Mouse (Mus musculus): ENCODE results near the gene Aldoart2.

- TF ChIP-seq CTCF (IDR thresholded peaks at IDR 0.05; ENCODE audit: extremely low read depth, insufficient read depth, insufficient read length, insufficient replicate concordance) (no peak), POLR2A (IDR thresholded peaks at IDR 0.05; ENCODE audit: low read depth, low read length) (no peak)
Observed at GRCm38 (mm10) chr12:55610812-55611211, 45.8 kb downstream of the Aldoart2 start.

All from spleen, adult 2 months (tissue).